Mouse (Mus musculus) bone marrow, adult 2 months (tissue): ENCODE data around the gene Ggct.

Experiments used
- CTCF ChIP-seq: fragments of 200-500 bp; IDR thresholded peaks from 2 replicates; pipeline ENCODE4 v1.5.1; 2011; ENCODE audit warnings: low read length, control low read depth; ENCODE audit not compliant: control insufficient read depth, insufficient read depth
- POLR2A ChIP-seq: fragments of 200-500 bp; IDR thresholded peaks from 2 replicates; pipeline ENCODE4 v1.6.1; 2011; ENCODE audit warnings: low read depth, mild to moderate bottlenecking, control low read depth, low read length, borderline replicate concordance; ENCODE audit not compliant: control insufficient read depth

GRCm38 (mm10) chr6:55014184-55014583 is 21.4 kb upstream of the Ggct start:
- TF ChIP-seq CTCF: no peak
- no peak for TF ChIP-seq POLR2A
